Mouse (Mus musculus): Measurements from ENCODE around the gene Sft2d2. TPM values are rescaled to one million over a fixed set of nuclear protein-coding genes. Genes with fewer than 3 reads are reported as not detected.

Gene Sft2d2
- polyA plus RNA-seq, 1 experiment from 2014 or later, result 27.8 TPM

GRCm38 (mm10) chr1:165160723-165161405 is 33.4 kb downstream of the Sft2d2 start, which contains the start of gene Tbx19:
Gene Tbx19, minus strand, starts transcription at chr1:165160773.
- no peak within 1 kb of the TSS for H3K4me3 ChIP-seq (ENCODE audit: control insufficient read depth in 1 of 2, insufficient read depth in 1 of 2, low read depth in 1 of 2, low read length in 2 of 2)
- H3K27ac ChIP-seq (replicated peaks in 1 of 2; ENCODE audit: control insufficient read depth in 1 of 2, insufficient read depth in 1 of 2, low read depth in 2 of 2, low read length in 2 of 2), result no peak within 1 kb of the TSS
- H3K36me3 ChIP-seq (ENCODE audit: control insufficient read depth, insufficient read depth, low read length), result no peaks in the 10 kb centered on the region
- no peak for ATAC-seq (ENCODE audit: insufficient number of reproducible peaks, insufficient read depth, low FRiP score, low read depth)
- no peaks in the 10 kb centered on the region for H3K27me3 ChIP-seq (ENCODE audit: control insufficient read depth, insufficient read depth, low read length)
- 80% methylated on average over 8 of the region's 8 CpGs for WGBS
- no peak within 1 kb of the TSS for H3K4me2 ChIP-seq (ENCODE audit: low read length)
- no peaks in the 10 kb centered on the region for H3K4me1 ChIP-seq (ENCODE audit: control insufficient read depth in 2 of 2, insufficient read depth in 2 of 2, low read length in 2 of 2)
- no peak within 1 kb of the TSS for H3K9ac ChIP-seq (ENCODE audit: low read length)
- 0 out of 2 replicates have a peak, but pooled peaks cover 3% of the 10 kb centered on the region for H3K9me3 ChIP-seq (ENCODE audit: control insufficient read depth, low read length)

GRCm38 (mm10) chr1:165158841-165159240 is 35.4 kb downstream of the Sft2d2 start:
- Histone ChIP-seq H3K36me3 (ENCODE audit: control insufficient read depth, insufficient read depth, low read length) (no peaks in the 10 kb centered on the region), H3K27ac (replicated peaks in 1 of 2; ENCODE audit: control insufficient read depth in 1 of 2, insufficient read depth in 1 of 2, low read depth in 2 of 2, low read length in 2 of 2) (no peak overlapping the region), H3K9me3 (ENCODE audit: control insufficient read depth, low read length) (no peaks in the 10 kb centered on the region), H3K4me3 (ENCODE audit: control insufficient read depth in 1 of 2, insufficient read depth in 1 of 2, low read depth in 1 of 2, low read length in 2 of 2) (no peak overlapping the region), H3K9ac (ENCODE audit: low read length) (no peak overlapping the region), H3K4me1 (ENCODE audit: control insufficient read depth in 2 of 2, insufficient read depth in 2 of 2, low read length in 2 of 2) (no peaks in the 10 kb centered on the region), H3K4me2 (ENCODE audit: low read length) (no peak overlapping the region), H3K27me3 (ENCODE audit: control insufficient read depth, insufficient read depth, low read length) (no peaks in the 10 kb centered on the region)
- 77% methylated on average over 10 of the region's 10 CpGs for WGBS
- no peak for ATAC-seq (ENCODE audit: insufficient number of reproducible peaks, insufficient read depth, low FRiP score, low read depth)

- no peak for ATAC-seq (ENCODE audit: insufficient number of reproducible peaks, insufficient read depth, low FRiP score, low read depth)
- WGBS, result 80% methylated on average over 4 of the region's 4 CpGs
- H3K9me3 ChIP-seq (ENCODE audit: control insufficient read depth, low read length), result no peaks in the 10 kb centered on the region
Measured at GRCm38 (mm10) chr1:165154162-165154561, 40.1 kb downstream of the Sft2d2 start.

GRCm38 (mm10) chr1:165151216-165151615 is 43.0 kb downstream of the Sft2d2 start:
- 0 out of 2 replicates have a peak, but pooled peaks have one; percentile 21 for ATAC-seq (ENCODE audit: insufficient number of reproducible peaks, insufficient read depth, low FRiP score, low read depth)

More at GRCm38 (mm10) chr1:165154162-165154561, 40.1 kb downstream of the Sft2d2 start:
- no peaks in the 10 kb centered on the region for H3K27me3 ChIP-seq (ENCODE audit: control insufficient read depth, insufficient read depth, low read length)
- no peak overlapping the region for H3K27ac ChIP-seq (replicated peaks in 1 of 2; ENCODE audit: control insufficient read depth in 1 of 2, insufficient read depth in 1 of 2, low read depth in 2 of 2, low read length in 2 of 2)
- H3K4me1 ChIP-seq (ENCODE audit: control insufficient read depth in 2 of 2, insufficient read depth in 2 of 2, low read length in 2 of 2), result peaks cover 4% of the 10 kb centered on the region in 2 experiments; a peak in 2 of 4 replicates
- H3K4me3 ChIP-seq (ENCODE audit: control insufficient read depth in 1 of 2, insufficient read depth in 1 of 2, low read depth in 1 of 2, low read length in 2 of 2), result no peak overlapping the region
- H3K36me3 ChIP-seq (ENCODE audit: control insufficient read depth, insufficient read depth, low read length), result no peaks in the 10 kb centered on the region
- no peak overlapping the region for H3K9ac ChIP-seq (ENCODE audit: low read length)
- H3K4me2 ChIP-seq (ENCODE audit: low read length), result no peak overlapping the region

GRCm38 (mm10) chr1:165142343-165142916 is 51.8 kb downstream of the Sft2d2 start:
- 73% methylated on average over 12 of the region's 12 CpGs for WGBS
- Histone ChIP-seq H3K27me3 (ENCODE audit: control insufficient read depth, insufficient read depth, low read length) (no peaks in the 10 kb centered on the region), H3K36me3 (ENCODE audit: control insufficient read depth, insufficient read depth, low read length) (no peaks in the 10 kb centered on the region), H3K9ac (ENCODE audit: low read length) (no peak overlapping the region), H3K27ac (replicated peaks in 1 of 2; ENCODE audit: control insufficient read depth in 1 of 2, insufficient read depth in 1 of 2, low read depth in 2 of 2, low read length in 2 of 2) (no peak overlapping the region), H3K9me3 (ENCODE audit: control insufficient read depth, low read length) (0 out of 2 replicates have a peak, but pooled peaks cover 4% of the 10 kb centered on the region), H3K4me3 (ENCODE audit: control insufficient read depth in 1 of 2, insufficient read depth in 1 of 2, low read depth in 1 of 2, low read length in 2 of 2) (no peak overlapping the region), H3K4me1 (ENCODE audit: control insufficient read depth in 2 of 2, insufficient read depth in 2 of 2, low read length in 2 of 2) (no peaks in the 10 kb centered on the region), H3K4me2 (ENCODE audit: low read length) (no peak overlapping the region)
- ATAC-seq (ENCODE audit: insufficient number of reproducible peaks, insufficient read depth, low FRiP score, low read depth), result no peak

More at GRCm38 (mm10) chr1:165151216-165151615, 43.0 kb downstream of the Sft2d2 start:
- no peaks in the 10 kb centered on the region for H3K9me3 ChIP-seq (ENCODE audit: control insufficient read depth, low read length)
- H3K4me3 ChIP-seq (ENCODE audit: control insufficient read depth in 1 of 2, insufficient read depth in 1 of 2, low read depth in 1 of 2, low read length in 2 of 2), result no peak overlapping the region
- peaks cover 4% of the 10 kb centered on the region in 2 experiments; a peak in 2 of 4 replicates for H3K4me1 ChIP-seq (ENCODE audit: control insufficient read depth in 2 of 2, insufficient read depth in 2 of 2, low read length in 2 of 2)
- H3K36me3 ChIP-seq (ENCODE audit: control insufficient read depth, insufficient read depth, low read length), result no peaks in the 10 kb centered on the region
- H3K27ac ChIP-seq (replicated peaks in 1 of 2; ENCODE audit: control insufficient read depth in 1 of 2, insufficient read depth in 1 of 2, low read depth in 2 of 2, low read length in 2 of 2), result no peak overlapping the region
- WGBS, result 50% methylated on average over 8 of the region's 8 CpGs
- no peaks in the 10 kb centered on the region for H3K27me3 ChIP-seq (ENCODE audit: control insufficient read depth, insufficient read depth, low read length)
- no peak overlapping the region for H3K4me2 ChIP-seq (ENCODE audit: low read length)
- no peak overlapping the region for H3K9ac ChIP-seq (ENCODE audit: low read length)

- Histone ChIP-seq H3K27ac (replicated peaks in 1 of 2; ENCODE audit: control insufficient read depth in 1 of 2, insufficient read depth in 1 of 2, low read depth in 2 of 2, low read length in 2 of 2) (no peak overlapping the region), H3K4me2 (ENCODE audit: low read length) (no peak overlapping the region), H3K36me3 (ENCODE audit: control insufficient read depth, insufficient read depth, low read length) (no peaks in the 10 kb centered on the region), H3K27me3 (ENCODE audit: control insufficient read depth, insufficient read depth, low read length) (no peaks in the 10 kb centered on the region), H3K4me1 (ENCODE audit: control insufficient read depth in 2 of 2, insufficient read depth in 2 of 2, low read length in 2 of 2) (no peaks in the 10 kb centered on the region), H3K9me3 (ENCODE audit: control insufficient read depth, low read length) (0 out of 2 replicates have a peak, but pooled peaks cover 4% of the 10 kb centered on the region), H3K4me3 (ENCODE audit: control insufficient read depth in 1 of 2, insufficient read depth in 1 of 2, low read depth in 1 of 2, low read length in 2 of 2) (no peak overlapping the region), H3K9ac (ENCODE audit: low read length) (no peak overlapping the region)
- 46% methylated on average over 3 of the region's 3 CpGs for WGBS
- ATAC-seq (ENCODE audit: insufficient number of reproducible peaks, insufficient read depth, low FRiP score, low read depth), result no peak
Measured at GRCm38 (mm10) chr1:165140227-165140626, 54.0 kb downstream of the Sft2d2 start.

- H3K4me1 ChIP-seq (ENCODE audit: control insufficient read depth in 2 of 2, insufficient read depth in 2 of 2, low read length in 2 of 2), result no peaks in the 10 kb centered on the region
- H3K36me3 ChIP-seq (ENCODE audit: control insufficient read depth, insufficient read depth, low read length), result no peaks in the 10 kb centered on the region
- no peak overlapping the region for H3K4me3 ChIP-seq (ENCODE audit: control insufficient read depth in 1 of 2, insufficient read depth in 1 of 2, low read depth in 1 of 2, low read length in 2 of 2)
- H3K9me3 ChIP-seq (ENCODE audit: control insufficient read depth, low read length), result no peaks in the 10 kb centered on the region
- 69% methylated on average over 2 of the region's 2 CpGs for WGBS
- no peaks in the 10 kb centered on the region for H3K27me3 ChIP-seq (ENCODE audit: control insufficient read depth, insufficient read depth, low read length)
- H3K27ac ChIP-seq (replicated peaks in 1 of 2; ENCODE audit: control insufficient read depth in 1 of 2, insufficient read depth in 1 of 2, low read depth in 2 of 2, low read length in 2 of 2), result no peak overlapping the region
- no peak overlapping the region for H3K4me2 ChIP-seq (ENCODE audit: low read length)
- no peak overlapping the region for H3K9ac ChIP-seq (ENCODE audit: low read length)
- no peak for ATAC-seq (ENCODE audit: insufficient number of reproducible peaks, insufficient read depth, low FRiP score, low read depth)
Measured at GRCm38 (mm10) chr1:165133858-165134257, 60.4 kb downstream of the Sft2d2 start.

Measured in heart, embryonic 14.5 days (tissue).